Mouse (Mus musculus): Measurements from ENCODE around the gene Pdzk1ip1.

GRCm38 (mm10) chr4:115093331-115093864, 4.9 kb downstream of the Pdzk1ip1 start:
- TF ChIP-seq CTCF (IDR thresholded peaks at IDR 0.05; ENCODE audit: borderline replicate concordance, insufficient read depth, low read length) = no peak
- TF ChIP-seq POLR2A (IDR thresholded peaks at IDR 0.05; ENCODE audit: low read depth, low read length) = no peak

All from embryonic fibroblast, embryonic 13.5 days (primary cell).